ENCODE assay signal across 8 mouse cellular contexts in genomic region chr19:10042232-10042631, GRCm38 (mm10). TPM values are rescaled to one million over a fixed set of nuclear protein-coding genes. Genes with fewer than 3 reads are reported as not detected.
DNase-seq lines count a peak whose midpoint lies in the region; ATAC-seq and TF ChIP-seq lines count a peak whose summit lies in the region.

No protein-coding gene starts in this region.

- no peaks in the 10 kb centered on the region for H3K36me3 ChIP-seq in kidney, embryonic 16.5 days (ENCODE audit: insufficient read depth, low read length)
- no peaks in the 10 kb centered on the region for H3K36me3 ChIP-seq in embryonic facial prominence, embryonic 11.5 days (replicated peaks; ENCODE audit: control insufficient read depth, insufficient read depth, low read depth, low read length)
- 0 out of 2 replicates have a peak, but pooled peaks cover 3% of the 10 kb centered on the region for H3K36me3 ChIP-seq in lung, embryonic 15.5 days
- no peaks in the 10 kb centered on the region for H3K36me3 ChIP-seq in stomach, postnatal 0 days (ENCODE audit: control insufficient read depth, insufficient read depth, low read length)

- H3K9ac ChIP-seq in kidney, embryonic 16.5 days (replicated peaks; ENCODE audit: low read length), result peak overlapping the region; percentile 79
- H3K9ac ChIP-seq in embryonic facial prominence, embryonic 11.5 days (replicated peaks; ENCODE audit: low read length), result no peak overlapping the region
- peak overlapping the region; percentile 83 for H3K9ac ChIP-seq in lung, embryonic 15.5 days
- H3K9ac ChIP-seq in stomach, postnatal 0 days (ENCODE audit: low read length), result peak overlapping the region; percentile 70

- H3K4me3 ChIP-seq in kidney, embryonic 16.5 days (ENCODE audit: low read length), result peak overlapping the region; percentile 73
- H3K4me3 ChIP-seq in embryonic facial prominence, embryonic 11.5 days (ENCODE audit: low read depth, low read length), result peak overlapping the region; percentile 65
- H3K4me3 ChIP-seq in lung, embryonic 15.5 days, result peak overlapping the region; percentile 80
- peak overlapping the region; percentile 62 for H3K4me3 ChIP-seq in stomach, postnatal 0 days (ENCODE audit: low read depth, low read length)

- TF ChIP-seq CTCF in stomach, postnatal 0 days (IDR thresholded peaks at IDR 0.05; ENCODE audit: low read depth), result no peak

- H3K27me3 ChIP-seq in kidney, embryonic 16.5 days (ENCODE audit: insufficient read depth, low read length), result no peaks in the 10 kb centered on the region; the same call in 1 of the 2 replicates
- H3K27me3 ChIP-seq in embryonic facial prominence, embryonic 11.5 days (ENCODE audit: control insufficient read depth, insufficient read depth, low read length), result no peaks in the 10 kb centered on the region
- H3K27me3 ChIP-seq in lung, embryonic 15.5 days, result no peaks in the 10 kb centered on the region
- no peaks in the 10 kb centered on the region for H3K27me3 ChIP-seq in stomach, postnatal 0 days (ENCODE audit: control insufficient read depth, insufficient read depth, low read length)

- WGBS in kidney, embryonic 16.5 days, result 50% methylated on average over 6 of the region's 6 CpGs
- WGBS in embryonic facial prominence, embryonic 11.5 days, result 47% methylated on average over 6 of the region's 6 CpGs
- 36% methylated on average over 6 of the region's 6 CpGs for WGBS in lung, embryonic 15.5 days
- 42% methylated on average over 6 of the region's 6 CpGs for WGBS in stomach, postnatal 0 days

- H3K27ac ChIP-seq in kidney, embryonic 16.5 days (ENCODE audit: low read length), result no peak overlapping the region
- no peak overlapping the region for H3K27ac ChIP-seq in embryonic facial prominence, embryonic 11.5 days (replicated peaks; ENCODE audit: low read depth, low read length)
- H3K27ac ChIP-seq in lung, embryonic 15.5 days, result peak overlapping the region; percentile 79
- peak overlapping the region; percentile 65 for H3K27ac ChIP-seq in stomach, postnatal 0 days (replicated peaks)

- intact Hi-C loops in heart, postnatal 14 days (cut with DNase I), result loop anchor here (5.0 kb wide), 1 partner anchor 155 kb away; no protein-coding TSS in a partner anchor

- H3K9me3 ChIP-seq in kidney, embryonic 16.5 days (ENCODE audit: low read length), result no peaks in the 10 kb centered on the region
- no peaks in the 10 kb centered on the region for H3K9me3 ChIP-seq in embryonic facial prominence, embryonic 11.5 days (replicated peaks; ENCODE audit: control insufficient read depth, low read length)
- H3K9me3 ChIP-seq in lung, embryonic 15.5 days, result no peaks in the 10 kb centered on the region
- no peaks in the 10 kb centered on the region for H3K9me3 ChIP-seq in stomach, postnatal 0 days (ENCODE audit: control insufficient read depth, low read length)

- H3K4me2 ChIP-seq in kidney, embryonic 16.5 days (replicated peaks; ENCODE audit: low read depth, low read length), result peak overlapping the region; percentile 96
- H3K4me2 ChIP-seq in embryonic facial prominence, embryonic 11.5 days (ENCODE audit: low read depth, low read length), result peak overlapping the region; percentile 99
- peak overlapping the region; percentile 88 for H3K4me2 ChIP-seq in lung, embryonic 15.5 days
- peak overlapping the region; percentile 97 for H3K4me2 ChIP-seq in stomach, postnatal 0 days (replicated peaks; ENCODE audit: low read depth)

- no peak for TF ChIP-seq EP300 in stomach, postnatal 0 days (optimal IDR thresholded peaks at IDR 0.05)

- ATAC-seq in kidney, embryonic 16.5 days (ENCODE audit: low FRiP score, low TSS enrichment), result 0 out of 2 replicates have a peak, but pooled peaks have one; percentile 0
- 0 out of 2 replicates have a peak, but pooled peaks have one; percentile 24 for ATAC-seq in embryonic facial prominence, embryonic 11.5 days (replicated peaks; ENCODE audit: insufficient number of reproducible peaks, low FRiP score, low TSS enrichment, low read depth)
- no peak for ATAC-seq in lung, embryonic 15.5 days (ENCODE audit: borderline replicate concordance, extremely low read depth, low FRiP score, low TSS enrichment)
- peak; percentile 61 for ATAC-seq in stomach, postnatal 0 days (ENCODE audit: low FRiP score, low TSS enrichment)

- DNase-seq in kidney, postnatal 4 days, result no peak
- DNase-seq in embryonic facial prominence, embryonic 11.5 days (ENCODE audit: low spot score), result no peak
- peak; percentile 43 to 44 for DNase-seq in heart, postnatal 14 days
- DNase-seq in stomach, postnatal 0 days (ENCODE audit: low spot score), result peak; percentile 76
- no peak for DNase-seq in thymus, postnatal 10 days (ENCODE audit: low spot score in 2 of 2)
- DNase-seq in layer of hippocampus, postnatal 14 days (ENCODE audit: low spot score in 2 of 2), result no peak

- peaks cover 56% of the 10 kb centered on the region for H3K4me1 ChIP-seq in kidney, embryonic 16.5 days (ENCODE audit: insufficient read depth, low read length)
- peaks cover 4% of the 10 kb centered on the region for H3K4me1 ChIP-seq in embryonic facial prominence, embryonic 11.5 days (ENCODE audit: control insufficient read depth, insufficient read depth, low read length)
- peaks cover 91% of the 10 kb centered on the region for H3K4me1 ChIP-seq in lung, embryonic 15.5 days
- peaks cover 8% of the 10 kb centered on the region for H3K4me1 ChIP-seq in stomach, postnatal 0 days (replicated peaks; ENCODE audit: control insufficient read depth, insufficient read depth)

RNA-seq across cellular contexts. Expression of gene Fads3, which starts 0.9 kb away (rescaled TPM):
- polyA plus RNA-seq in kidney, embryonic 16.5 days (2015; fragmentation: Nextera tagmentation; extraction: Ambion mirVana), result 30.1 and 36.5 TPM in 2 replicates
- 3.7 TPM in 2 replicates for polyA plus RNA-seq in embryonic facial prominence, embryonic 11.5 days (2014; fragmentation: Nextera tagmentation; extraction: Ambion mirVana)
- total RNA-seq in heart, postnatal 14 days (2021), result 10 to 100 TPM; 33.0 to 36.3 TPM
- 54.5 and 64.1 TPM in 2 replicates for polyA plus RNA-seq in lung, embryonic 15.5 days (2015; fragmentation: Nextera tagmentation; extraction: Ambion mirVana)
- polyA plus RNA-seq in stomach, postnatal 0 days (2015; fragmentation: Nextera tagmentation; extraction: Ambion mirVana), result 27.5 and 31.2 TPM in 2 replicates
- total RNA-seq in layer of hippocampus, postnatal 14 days (2021), result 10 to 100 TPM; 34.3 to 36.8 TPM

RNA-seq across cellular contexts. Expression of gene Rab3il1, which starts 40.8 kb away (rescaled TPM):
- polyA plus RNA-seq in kidney, embryonic 16.5 days (2015; fragmentation: Nextera tagmentation; extraction: Ambion mirVana), result 32.0 and 34.6 TPM in 2 replicates
- 53.8 and 56.4 TPM in 2 replicates for polyA plus RNA-seq in embryonic facial prominence, embryonic 11.5 days (2014; fragmentation: Nextera tagmentation; extraction: Ambion mirVana)
- total RNA-seq in heart, postnatal 14 days (2021), result 1 to 10 TPM; 9.7 to 9.9 TPM
- polyA plus RNA-seq in lung, embryonic 15.5 days (2015; fragmentation: Nextera tagmentation; extraction: Ambion mirVana), result 31.5 and 33.1 TPM in 2 replicates
- polyA plus RNA-seq in stomach, postnatal 0 days (2015; fragmentation: Nextera tagmentation; extraction: Ambion mirVana), result 14.7 and 14.8 TPM in 2 replicates
- total RNA-seq in layer of hippocampus, postnatal 14 days (2021), result 10 to 100 TPM in 1 of 2 experiments, 1 to 10 TPM in 1; 8.9 to 12.8 TPM

RNA-seq across cellular contexts. Expression of gene Best1, which starts 40.8 kb away (rescaled TPM):
- 1.4 and 1.9 TPM in 2 replicates for polyA plus RNA-seq in kidney, embryonic 16.5 days (2015; fragmentation: Nextera tagmentation; extraction: Ambion mirVana)
- 1.7 and 1.9 TPM in 2 replicates for polyA plus RNA-seq in embryonic facial prominence, embryonic 11.5 days (2014; fragmentation: Nextera tagmentation; extraction: Ambion mirVana)
- under 1 TPM; 0.17 to 0.29 TPM for total RNA-seq in heart, postnatal 14 days (2021)
- polyA plus RNA-seq in lung, embryonic 15.5 days (2015; fragmentation: Nextera tagmentation; extraction: Ambion mirVana), result 1.1 TPM in 2 replicates
- polyA plus RNA-seq in stomach, postnatal 0 days (2015; fragmentation: Nextera tagmentation; extraction: Ambion mirVana), result 0.36 and 0.58 TPM in 2 replicates
- total RNA-seq in layer of hippocampus, postnatal 14 days (2021), result 1 to 10 TPM in 1 of 2 experiments, under 1 TPM in 1; 0.97 to 1.1 TPM

RNA-seq across cellular contexts. Expression of gene Fads2, which starts 59.3 kb away (rescaled TPM):
- 76.1 and 85.9 TPM in 2 replicates for polyA plus RNA-seq in kidney, embryonic 16.5 days (2015; fragmentation: Nextera tagmentation; extraction: Ambion mirVana)
- 57.0 and 58.8 TPM in 2 replicates for polyA plus RNA-seq in embryonic facial prominence, embryonic 11.5 days (2014; fragmentation: Nextera tagmentation; extraction: Ambion mirVana)
- 1 to 10 TPM; 7.8 to 9.8 TPM for total RNA-seq in heart, postnatal 14 days (2021)
- polyA plus RNA-seq in lung, embryonic 15.5 days (2015; fragmentation: Nextera tagmentation; extraction: Ambion mirVana), result 98.0 and 99.3 TPM in 2 replicates
- 34.6 and 35.3 TPM in 2 replicates for polyA plus RNA-seq in stomach, postnatal 0 days (2015; fragmentation: Nextera tagmentation; extraction: Ambion mirVana)
- 100 to 1,000 TPM; 230 to 239 TPM for total RNA-seq in layer of hippocampus, postnatal 14 days (2021)

Comparison
In these comparisons a context has a peak if more than half of its experiments do, and no peak if none do; other contexts are left out.
1. H3K27ac ChIP-seq: peak in lung, embryonic 15.5 days (single experiment) and stomach, postnatal 0 days (single experiment); none in kidney, embryonic 16.5 days (single experiment) and embryonic facial prominence, embryonic 11.5 days (single experiment).
2. DNase-seq: peak in heart, postnatal 14 days (2 of 2) and stomach, postnatal 0 days (single experiment); none in kidney, postnatal 4 days (0 of 2), embryonic facial prominence, embryonic 11.5 days (single experiment), thymus, postnatal 10 days (0 of 2) and layer of hippocampus, postnatal 14 days (0 of 2).
3. Peak in every context shown above with its lines, with median percentiles within 50 percentile points of each other: H3K4me2 ChIP-seq and H3K4me3 ChIP-seq.